Mouse (Mus musculus) liver, embryonic 14.5 days (tissue): ENCODE data around the gene Ccdc173.

Source experiments
- CTCF ChIP-seq: IDR thresholded peaks from 2 replicates; pipeline ENCODE4 v1.5.1; 2016; ENCODE audit warnings: antibody characterized with exemption, low read depth, control low read depth
- EP300 ChIP-seq: IDR thresholded peaks from 2 replicates; pipeline ENCODE4 v1.6.1; 2016; ENCODE audit warnings: antibody characterized with exemption, low read depth

GRCm38 (mm10) chr2:69713626-69714014, 75.8 kb downstream of the Ccdc173 start:
- TF ChIP-seq CTCF, result no peak
- TF ChIP-seq EP300, result no peak
